Mouse (Mus musculus) 3134 (cell line): Measurements from ENCODE around the gene 1700028P14Rik.
"Not testable (repeated sequence)": the region's sequence is repeated elsewhere in the genome, so short reads cannot be mapped to it uniquely, and the experiment has no call there.

Source experiments
- DNase-seq: peaks from one replicate; pipeline ENCODE4 v3.0.0-alpha.2; 2011; ENCODE audit warnings: low spot score; ENCODE audit not compliant: insufficient read length; ENCODE audit errors: extremely low read depth

1700028P14Rik gene

GRCm38 (mm10) chr19:23652644-23653043 is at the start of gene 1700028P14Rik:
Gene 1700028P14Rik, minus strand, starts transcription at chr19:23652812.
- no peak for DNase-seq

DNA sequence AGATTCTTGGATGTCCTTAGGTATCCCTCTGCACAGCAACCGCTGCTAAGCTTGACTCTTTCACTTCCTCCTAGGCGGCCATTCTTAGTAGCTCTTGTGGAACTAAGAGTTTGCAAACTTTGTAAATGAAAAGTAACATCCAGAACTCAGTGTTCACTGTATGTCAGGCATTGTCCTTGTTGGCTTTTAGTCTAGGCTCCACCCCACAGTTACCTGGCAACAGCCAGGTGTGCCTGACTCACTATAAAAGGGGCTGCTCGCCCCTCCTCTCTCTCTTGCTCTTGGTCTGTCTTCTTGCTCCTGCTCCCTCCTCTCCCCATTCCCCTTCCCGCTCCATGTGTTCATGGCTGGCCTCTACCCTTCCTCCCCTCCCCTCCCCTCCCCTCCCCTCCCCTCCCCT is 46.5 kb upstream of the 1700028P14Rik start:
- DNase-seq, result no peak

GRCm38 (mm10) chr19:23698366-23698765 is 45.8 kb upstream of the 1700028P14Rik start:
- no peak for DNase-seq

DNA sequence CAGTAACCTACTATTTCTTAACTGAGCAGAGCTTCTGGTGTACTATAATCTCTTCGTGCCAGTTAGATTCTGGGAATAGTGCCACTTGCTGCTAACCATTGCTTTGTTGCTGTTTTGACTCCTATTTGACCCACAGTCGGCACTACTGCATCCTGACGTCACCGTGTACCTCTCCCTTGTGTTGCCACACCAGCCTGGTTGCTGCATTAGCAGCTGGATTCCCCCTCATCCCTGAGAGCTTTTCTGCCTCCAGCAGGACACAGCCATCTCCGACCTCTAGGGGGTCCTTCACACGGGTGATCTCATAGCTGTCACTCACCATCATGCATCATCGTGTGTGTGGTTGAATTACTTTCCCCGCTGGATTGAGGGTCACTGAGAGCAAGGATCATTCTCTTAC is 45.2 kb upstream of the 1700028P14Rik start:
- no peak for DNase-seq

- DNase-seq, result no peak
Observed at GRCm38 (mm10) chr19:23694344-23694743, 41.7 kb upstream of the 1700028P14Rik start.

DNA sequence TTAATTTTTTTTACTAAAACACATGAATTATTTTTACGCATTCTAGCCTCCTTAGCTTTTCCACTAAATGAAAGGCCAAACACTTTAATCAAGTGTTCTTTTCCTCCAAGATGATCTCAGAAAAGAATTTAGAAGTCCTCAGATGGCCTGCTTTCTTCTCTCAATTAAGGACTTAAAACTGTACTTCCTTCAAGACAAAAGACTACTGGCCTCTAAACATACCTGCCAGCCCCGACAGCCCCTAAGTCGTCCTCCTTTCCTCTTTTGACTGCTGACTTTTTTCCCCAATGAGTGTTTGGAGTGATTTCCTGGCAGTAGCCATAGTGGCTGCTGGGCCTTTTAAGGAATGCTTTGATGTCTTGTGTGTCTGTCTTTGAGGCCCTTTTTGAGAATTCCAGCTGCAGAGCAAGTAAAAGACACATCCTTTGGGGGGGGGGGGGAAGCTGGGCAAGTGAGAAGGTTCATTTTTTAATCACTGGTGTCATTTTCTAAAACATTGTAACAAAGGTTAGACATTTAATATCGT is 35.9 kb upstream of the 1700028P14Rik start:
- peak; percentile 35 for DNase-seq

DNA sequence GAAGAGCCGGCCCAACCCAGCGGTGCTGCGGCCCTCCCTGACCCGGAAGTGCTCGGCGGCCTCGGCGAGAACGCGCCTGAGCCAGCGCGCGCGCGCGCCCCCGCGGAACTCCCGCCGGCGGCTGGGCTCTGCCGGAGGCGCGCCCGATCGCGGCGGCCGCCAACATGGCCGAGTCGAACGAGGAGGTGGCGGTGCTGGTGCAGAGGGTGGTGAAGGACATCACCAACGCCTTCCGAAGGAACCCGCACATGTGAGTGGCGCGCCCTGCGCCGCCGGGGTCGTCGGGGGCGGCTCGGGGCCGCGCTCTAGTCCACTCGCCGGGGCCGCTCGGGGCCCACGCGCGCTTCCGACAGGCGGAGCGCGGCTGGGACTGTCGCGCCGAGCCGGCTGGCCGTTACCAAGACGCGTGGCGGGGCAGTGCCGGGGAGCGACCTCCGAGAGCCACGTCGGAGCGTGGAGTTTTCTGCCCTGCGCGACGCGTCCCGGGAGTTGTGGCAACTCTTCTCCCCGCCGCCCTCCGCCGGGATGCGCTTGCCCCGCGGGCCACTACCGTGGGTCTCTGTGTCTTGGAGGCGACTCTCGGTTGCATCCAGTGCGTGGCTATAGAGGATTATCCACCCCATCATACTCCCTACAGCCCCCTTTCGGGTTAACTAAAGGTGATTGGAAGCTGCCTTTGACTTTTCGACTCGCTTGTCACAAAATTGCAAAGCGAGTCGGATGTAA is 34.8 kb upstream of the 1700028P14Rik start, which contains the start of gene Ptar1:
TSS of gene Ptar1 (plus strand) at position 134 of the 726 bp plus-strand sequence.
- DNase-seq, result peak; percentile 87

- DNase-seq, result no peak
Observed at GRCm38 (mm10) chr19:23686962-23687295, 34.3 kb upstream of the 1700028P14Rik start.

DNA sequence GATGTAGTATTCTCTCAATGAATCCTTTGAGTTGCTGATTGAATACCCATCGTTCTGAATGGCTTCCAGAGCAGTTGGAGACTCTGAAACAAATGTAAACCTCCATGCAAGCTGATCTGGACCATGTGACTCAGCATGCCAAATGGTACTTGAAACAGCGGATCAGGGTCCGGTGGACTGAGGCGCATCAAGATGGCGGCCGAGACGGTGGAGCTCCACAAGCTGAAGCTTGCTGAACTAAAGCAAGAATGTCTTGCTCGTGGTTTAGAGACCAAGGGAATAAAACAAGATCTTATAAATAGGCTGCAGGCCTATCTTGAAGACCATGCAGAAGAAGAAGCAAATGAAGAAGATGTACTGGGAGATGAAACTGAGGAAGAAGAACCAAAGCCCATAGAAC is 23.0 kb upstream of the 1700028P14Rik start:
- not testable (repeated sequence) for DNase-seq

DNA sequence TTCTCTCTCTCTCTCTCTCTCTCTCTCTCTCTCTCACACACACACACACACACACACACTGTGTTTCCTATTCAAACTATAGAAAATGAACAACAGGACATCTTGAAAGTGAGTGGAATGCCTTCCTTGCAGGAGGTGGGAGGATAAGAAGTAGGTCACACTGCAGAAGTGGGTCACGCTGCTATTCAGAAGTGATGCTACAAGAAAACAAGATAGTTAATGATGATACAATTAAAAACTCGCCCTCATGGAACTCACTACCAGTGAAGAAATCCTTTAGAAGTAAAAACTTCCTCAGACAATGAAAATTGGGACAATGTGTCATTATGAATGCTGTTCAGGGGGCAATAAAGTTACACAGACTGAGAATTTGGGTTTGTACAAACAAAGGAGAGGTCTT is 20.4 kb upstream of the 1700028P14Rik start:
- DNase-seq, result no peak

- DNase-seq, result no peak
Observed at GRCm38 (mm10) chr19:23668142-23668655, 15.6 kb upstream of the 1700028P14Rik start.

DNA sequence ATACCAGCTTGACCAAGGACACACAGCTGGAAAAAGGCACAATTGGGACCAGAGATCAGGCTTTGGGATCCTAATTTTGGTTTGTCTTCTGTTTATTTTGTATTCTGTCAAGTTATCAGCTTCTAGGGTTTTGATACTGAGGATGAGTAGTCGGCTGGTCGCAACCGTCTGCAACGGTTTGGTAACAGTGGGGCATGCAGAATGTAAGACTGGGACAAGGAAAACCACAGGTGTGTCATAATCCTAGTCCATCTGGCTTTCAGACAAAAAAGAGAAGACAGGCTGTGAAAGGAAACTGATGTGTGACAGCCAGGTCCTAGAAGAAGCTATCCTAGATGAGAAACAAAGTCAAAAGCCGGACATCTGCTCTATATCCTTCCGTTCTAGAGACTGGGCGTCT is 11.5 kb upstream of the 1700028P14Rik start:
- no peak for DNase-seq

DNA sequence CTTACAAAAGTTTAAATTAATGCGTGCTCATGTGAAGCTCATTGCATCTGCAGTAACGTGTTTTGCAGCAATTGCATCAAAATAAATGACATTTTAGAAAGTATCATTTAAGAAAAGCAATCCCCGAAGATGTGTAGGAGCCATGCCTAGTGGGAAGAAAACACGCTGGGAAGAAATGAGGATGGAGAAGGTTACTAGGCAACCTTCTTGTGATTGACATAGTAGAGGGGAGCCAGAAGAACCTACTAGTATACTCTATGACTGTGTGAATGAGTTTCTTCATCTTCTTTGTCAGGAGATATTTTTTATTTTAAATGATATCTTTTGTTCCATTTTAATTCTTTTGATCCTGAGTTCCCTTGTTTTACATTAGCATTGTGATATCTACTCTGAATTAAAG is 5.7 kb upstream of the 1700028P14Rik start:
- no peak for DNase-seq

DNA sequence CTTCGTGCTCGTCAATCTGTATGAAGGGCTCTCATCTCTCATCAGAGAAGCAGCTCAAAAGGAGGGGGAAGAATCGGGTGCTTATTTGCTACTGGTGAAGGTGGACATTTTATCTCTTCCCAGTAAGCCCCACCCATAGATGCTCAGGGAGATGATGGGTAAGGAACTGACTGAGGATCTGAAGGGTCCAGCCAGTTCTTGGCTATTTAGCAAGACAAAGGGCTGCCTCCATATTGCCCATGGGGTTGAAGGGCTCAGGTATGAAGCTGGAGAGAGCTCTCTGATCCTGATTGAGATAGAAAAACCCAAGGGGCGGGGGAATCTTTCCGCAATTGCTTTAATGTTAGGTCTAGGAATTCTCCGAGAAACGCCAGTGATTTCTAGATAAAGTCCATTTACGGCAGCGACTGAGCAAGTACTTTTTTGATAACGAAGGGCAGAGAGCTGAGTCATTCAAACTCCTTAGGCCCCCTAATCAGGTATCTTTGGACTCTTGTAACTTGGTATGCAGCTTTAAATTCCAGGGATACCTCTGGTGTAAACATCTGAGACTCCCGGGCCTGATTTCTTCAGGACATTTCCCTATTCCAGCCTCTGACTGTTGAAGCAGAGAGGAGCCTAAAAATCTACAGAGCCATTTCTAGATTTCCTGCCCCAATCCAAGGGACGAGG is 4.8 kb upstream of the 1700028P14Rik start:
- no peak for DNase-seq

- DNase-seq, result no peak
Observed at GRCm38 (mm10) chr19:23653154-23653553, 542 bp upstream of the 1700028P14Rik start.

- no peak for DNase-seq
Observed at GRCm38 (mm10) chr19:23647308-23647707, 5.3 kb downstream of the 1700028P14Rik start.

- DNase-seq, result no peak
Observed at GRCm38 (mm10) chr19:23645347-23645746, 7.3 kb downstream of the 1700028P14Rik start.

DNA sequence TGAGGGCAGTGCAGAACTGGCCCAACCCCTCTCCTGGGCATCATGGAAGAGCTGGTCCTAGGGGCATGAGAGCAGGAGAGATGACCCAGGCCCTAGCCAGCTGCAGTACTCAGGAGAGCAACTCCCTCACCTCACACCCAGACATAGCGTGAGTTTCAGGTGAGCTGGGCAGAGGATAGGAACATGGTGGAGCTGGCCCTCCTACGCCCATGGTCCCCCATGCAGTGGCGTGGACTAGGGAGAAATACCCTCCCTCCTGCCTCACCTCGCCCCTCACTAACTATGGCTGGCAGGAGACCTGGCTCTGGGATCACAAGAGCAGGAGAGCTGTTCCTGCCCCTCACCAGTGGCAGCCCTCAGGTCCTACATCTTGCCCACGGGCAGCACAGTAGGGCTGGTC is 8.8 kb downstream of the 1700028P14Rik start:
- no peak for DNase-seq

- no peak for DNase-seq
Observed at GRCm38 (mm10) chr19:23636786-23637185, 15.8 kb downstream of the 1700028P14Rik start.

- no peak for DNase-seq
Observed at GRCm38 (mm10) chr19:23631611-23632492, 20.8 kb downstream of the 1700028P14Rik start.

DNA sequence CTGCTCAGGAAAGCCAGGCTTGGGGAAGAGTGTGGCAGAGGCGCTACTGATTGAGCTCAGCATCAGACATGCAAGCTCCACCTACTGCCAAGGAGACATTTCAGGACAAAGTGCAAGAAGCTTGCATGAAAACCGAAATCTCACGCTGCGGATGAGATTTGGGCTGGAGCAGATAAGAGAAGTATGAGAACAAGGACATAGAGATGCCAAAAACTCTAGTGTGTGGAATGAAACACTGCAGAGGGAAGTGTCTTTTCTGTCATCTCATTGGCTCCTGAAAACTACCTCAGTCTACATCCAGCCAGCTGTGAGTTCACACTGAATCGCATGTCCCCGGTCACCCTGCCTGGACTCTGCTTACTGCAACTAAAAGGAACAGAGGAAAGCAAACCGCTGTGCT is 38.3 kb downstream of the 1700028P14Rik start:
- no peak for DNase-seq
